Mouse (Mus musculus) cerebral cortex, adult 2 months (tissue): Measurements from ENCODE around the gene Cfap20.

Experiments
- WGBS: fragments of 180-500 bp; shearing (Covaris S2); methylation state at CpG from one replicate; pipeline ENCODE4 v1.1.7; 2018; 5-methylcytosine and 5-hydroxymethylcytosine counted together

Gene Cfap20

DNA sequence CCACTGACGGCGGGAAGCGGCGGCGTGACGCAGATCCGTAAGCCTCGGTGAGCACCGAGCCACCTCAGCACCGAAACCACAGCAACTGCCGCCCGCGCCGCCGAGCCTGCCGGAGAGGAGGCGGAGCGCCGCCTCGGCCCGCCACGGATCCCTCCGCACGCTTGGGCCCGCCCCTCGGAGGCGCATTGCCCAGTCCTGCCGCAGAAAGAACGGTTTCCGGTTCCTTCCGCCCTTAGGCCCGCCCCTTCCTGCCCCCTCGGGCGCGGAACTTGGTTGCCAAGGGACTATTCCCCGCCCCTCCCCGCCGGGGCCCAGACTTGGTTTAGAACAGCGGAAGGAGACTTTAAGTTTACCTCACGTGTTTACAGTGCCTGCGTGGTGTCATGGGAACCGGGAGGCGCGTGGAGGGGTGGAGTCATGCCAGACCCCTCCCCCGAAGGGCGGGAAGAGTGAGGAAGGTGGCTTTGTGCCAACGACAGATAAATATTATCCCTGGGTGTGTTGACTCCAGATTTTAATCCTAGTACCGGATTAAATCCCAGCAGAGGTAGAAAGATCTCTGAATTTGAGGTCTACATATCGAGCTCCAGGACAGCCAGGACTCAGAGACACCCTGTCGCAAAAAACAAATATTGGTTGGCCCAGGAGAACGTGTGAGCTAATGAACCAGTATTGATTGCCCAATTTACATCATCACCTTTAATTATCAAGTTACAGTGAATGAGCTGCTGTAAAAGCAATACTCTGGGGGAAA is at the start of gene Cfap20:
TSS of gene Cfap20 (minus strand) at position 184 of the 754 bp plus-strand sequence.
- under 1% methylated on average over 51 of the region's 51 CpGs for WGBS

GRCm38 (mm10) chr8:95470008-95470407 is 35.3 kb upstream of the Cfap20 start:
- WGBS, result 98% methylated on average over 4 of the region's 4 CpGs

- 83% methylated on average over 3 of the region's 3 CpGs for WGBS
Observed at GRCm38 (mm10) chr8:95468995-95469394, 34.3 kb upstream of the Cfap20 start.

GRCm38 (mm10) chr8:95466543-95466942 is 31.9 kb upstream of the Cfap20 start:
- WGBS, result 77% methylated on average over 2 of the region's 2 CpGs

DNA sequence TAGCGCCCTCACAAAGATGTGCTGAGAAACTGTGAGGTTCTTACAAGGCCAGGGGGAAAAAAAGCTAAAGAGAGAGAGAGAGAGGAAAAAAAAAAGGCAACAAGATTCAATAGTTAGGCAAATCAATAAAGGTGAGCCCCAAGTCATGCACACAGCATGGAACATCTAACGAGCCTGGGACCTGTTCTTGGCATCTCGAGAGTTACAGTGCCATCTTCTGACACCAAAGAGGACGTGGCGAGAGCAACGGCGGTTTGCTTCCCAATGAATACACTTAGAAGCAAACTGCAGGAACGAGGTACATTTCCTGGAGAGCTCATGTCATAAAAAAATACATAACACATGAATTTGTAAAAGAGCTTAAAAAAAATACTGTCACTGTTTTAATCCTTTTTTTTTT is 17.8 kb upstream of the Cfap20 start:
- WGBS, result 28% methylated on average over 8 of the region's 8 CpGs

DNA sequence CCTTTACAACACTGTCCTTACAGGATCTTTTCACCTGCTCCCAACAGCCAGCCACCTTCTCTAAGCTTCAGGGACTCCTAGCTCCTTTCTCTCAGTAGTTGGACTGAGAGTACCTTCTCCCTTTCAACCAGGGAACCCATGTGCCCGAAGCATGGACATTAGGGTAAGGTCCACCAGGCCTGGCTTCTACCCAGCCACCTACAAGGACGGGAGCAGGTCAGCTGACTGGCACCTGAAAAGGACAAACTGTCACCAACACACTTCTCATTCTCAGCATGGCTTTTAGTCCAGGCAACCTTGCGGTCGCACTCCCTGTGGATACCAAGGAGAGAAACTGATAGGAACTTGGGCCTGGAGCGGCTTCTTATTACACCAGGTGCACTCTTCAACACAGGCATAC is 15.6 kb upstream of the Cfap20 start:
- 94% methylated on average over 5 of the region's 5 CpGs for WGBS

GRCm38 (mm10) chr8:95447661-95448060 is 13.0 kb upstream of the Cfap20 start:
- 88% methylated on average over 7 of the region's 7 CpGs for WGBS

GRCm38 (mm10) chr8:95445042-95445441 is 10.4 kb upstream of the Cfap20 start:
- 76% methylated on average over 4 of the region's 4 CpGs for WGBS

DNA sequence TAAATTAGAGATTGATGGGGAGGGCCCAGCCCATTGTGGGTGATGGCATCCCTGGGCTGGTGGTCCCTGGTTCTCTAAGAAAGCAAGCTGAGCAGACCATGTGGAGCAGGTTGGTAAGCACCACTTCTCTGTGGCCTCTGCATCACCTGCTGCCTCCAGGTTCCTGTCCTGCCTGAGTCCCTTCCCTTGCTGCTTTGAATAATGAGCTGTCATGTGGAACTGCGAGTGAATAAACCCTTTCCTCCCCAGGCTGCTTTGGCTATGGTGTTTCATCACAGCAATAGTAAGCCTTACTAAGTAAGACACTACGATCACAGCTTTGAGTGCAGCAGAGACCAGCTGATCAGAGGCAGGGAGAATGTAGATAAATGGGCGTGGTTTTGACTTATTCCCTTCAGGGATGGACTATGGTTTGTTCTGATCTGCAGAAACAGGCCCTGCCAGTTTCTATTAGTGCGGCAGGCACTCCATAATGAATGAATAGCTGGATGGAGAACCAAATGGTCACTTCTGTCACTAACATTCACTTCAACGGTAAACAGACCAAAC is 6.9 kb upstream of the Cfap20 start:
- WGBS, result 68% methylated on average over 5 of the region's 5 CpGs

- WGBS, result 91% methylated on average over 5 of the region's 5 CpGs
Observed at GRCm38 (mm10) chr8:95440168-95440709, 5.6 kb upstream of the Cfap20 start.

DNA sequence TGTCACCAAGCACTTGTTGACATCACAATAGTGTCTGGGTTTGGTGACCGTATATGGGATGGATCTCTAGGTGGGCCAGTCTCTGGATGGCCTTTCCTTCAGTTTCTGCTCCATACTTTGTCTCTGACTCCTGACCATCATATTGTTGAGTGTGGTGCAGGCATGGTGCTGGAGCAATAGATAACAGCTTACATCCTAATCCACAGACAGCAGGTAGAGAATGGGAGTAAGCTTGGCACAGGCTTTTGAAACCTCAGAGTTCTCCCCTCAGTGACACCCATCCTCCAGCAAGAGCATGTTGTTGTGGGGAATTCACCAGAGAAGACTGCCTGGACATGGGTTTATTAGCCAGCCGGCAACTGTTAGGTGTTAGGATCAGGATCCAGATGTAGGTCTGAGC is 4.8 kb upstream of the Cfap20 start:
- WGBS, result 95% methylated on average over 2 of the region's 2 CpGs

GRCm38 (mm10) chr8:95437341-95437992 is 2.8 kb upstream of the Cfap20 start:
- 52% methylated on average over 5 of the region's 5 CpGs for WGBS

GRCm38 (mm10) chr8:95435930-95436329 is 1.3 kb upstream of the Cfap20 start:
- WGBS, result 85% methylated on average over 3 of the region's 3 CpGs

DNA sequence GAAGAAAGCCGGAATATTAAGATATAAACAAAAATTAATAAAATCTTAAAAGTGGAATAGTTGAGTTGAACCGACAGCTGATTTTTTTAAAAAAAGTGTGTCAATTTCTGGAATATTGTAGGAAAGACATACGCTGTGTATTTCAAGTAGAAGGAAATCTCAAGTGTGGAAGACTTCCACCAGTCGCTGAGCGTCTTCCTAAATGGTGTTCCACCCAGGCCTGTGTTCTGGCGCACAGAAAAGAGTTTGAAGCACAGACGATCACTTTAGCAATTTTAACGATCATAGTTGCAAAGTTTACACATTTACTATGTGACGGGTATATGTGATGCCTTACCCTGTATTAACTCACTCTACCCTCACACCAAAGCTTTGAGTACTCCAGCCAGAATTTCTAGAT is 802 bp upstream of the Cfap20 start:
- WGBS, result 53% methylated on average over 9 of the region's 9 CpGs

DNA sequence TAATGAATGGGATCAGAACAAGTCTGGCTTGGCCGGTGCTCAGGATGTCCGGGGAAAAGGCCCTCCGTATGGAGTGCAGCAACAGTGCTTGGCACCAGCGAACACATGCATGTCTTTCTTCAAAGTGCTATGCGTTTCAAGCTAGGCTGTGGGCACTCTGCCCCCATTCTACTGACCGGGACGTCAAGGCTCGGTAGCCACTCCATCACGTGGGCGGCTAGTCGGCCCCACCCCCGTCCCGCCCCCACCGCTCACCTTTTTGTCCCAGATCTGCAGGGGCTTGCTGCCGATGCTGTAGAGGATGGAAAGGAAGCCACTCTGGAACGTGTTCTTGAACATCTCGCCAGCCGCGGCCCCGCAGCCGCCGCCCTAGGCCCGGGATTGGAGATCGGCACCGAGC is 436 bp downstream of the Cfap20 start:
- under 1% methylated on average over 25 of the region's 25 CpGs for WGBS

GRCm38 (mm10) chr8:95433124-95433523 is 1.5 kb downstream of the Cfap20 start:
- WGBS, result 36% methylated on average over 4 of the region's 4 CpGs

DNA sequence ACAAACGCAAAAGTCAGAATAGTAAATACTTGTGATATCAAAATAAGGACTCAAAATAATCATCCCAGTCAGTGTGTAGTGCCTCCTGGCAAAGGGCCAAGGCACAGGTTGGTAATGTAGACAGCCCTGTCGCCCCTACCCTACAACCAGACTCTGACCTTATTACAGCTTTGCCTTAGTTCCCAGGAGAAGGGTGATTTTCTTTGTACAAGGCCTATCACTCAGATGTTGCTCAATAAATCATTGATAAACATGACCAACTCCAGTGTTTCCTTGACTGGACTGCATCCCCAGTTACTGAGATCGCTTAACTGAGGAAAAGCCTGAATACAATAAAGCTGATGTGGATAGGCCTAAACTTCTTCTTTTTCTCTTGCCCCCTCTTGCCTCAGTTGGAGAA is 2.2 kb downstream of the Cfap20 start:
- WGBS, result 52% methylated on average over 3 of the region's 3 CpGs

- WGBS, result 12% methylated on average over 3 of the region's 3 CpGs
Observed at GRCm38 (mm10) chr8:95429945-95430344, 4.7 kb downstream of the Cfap20 start.

DNA sequence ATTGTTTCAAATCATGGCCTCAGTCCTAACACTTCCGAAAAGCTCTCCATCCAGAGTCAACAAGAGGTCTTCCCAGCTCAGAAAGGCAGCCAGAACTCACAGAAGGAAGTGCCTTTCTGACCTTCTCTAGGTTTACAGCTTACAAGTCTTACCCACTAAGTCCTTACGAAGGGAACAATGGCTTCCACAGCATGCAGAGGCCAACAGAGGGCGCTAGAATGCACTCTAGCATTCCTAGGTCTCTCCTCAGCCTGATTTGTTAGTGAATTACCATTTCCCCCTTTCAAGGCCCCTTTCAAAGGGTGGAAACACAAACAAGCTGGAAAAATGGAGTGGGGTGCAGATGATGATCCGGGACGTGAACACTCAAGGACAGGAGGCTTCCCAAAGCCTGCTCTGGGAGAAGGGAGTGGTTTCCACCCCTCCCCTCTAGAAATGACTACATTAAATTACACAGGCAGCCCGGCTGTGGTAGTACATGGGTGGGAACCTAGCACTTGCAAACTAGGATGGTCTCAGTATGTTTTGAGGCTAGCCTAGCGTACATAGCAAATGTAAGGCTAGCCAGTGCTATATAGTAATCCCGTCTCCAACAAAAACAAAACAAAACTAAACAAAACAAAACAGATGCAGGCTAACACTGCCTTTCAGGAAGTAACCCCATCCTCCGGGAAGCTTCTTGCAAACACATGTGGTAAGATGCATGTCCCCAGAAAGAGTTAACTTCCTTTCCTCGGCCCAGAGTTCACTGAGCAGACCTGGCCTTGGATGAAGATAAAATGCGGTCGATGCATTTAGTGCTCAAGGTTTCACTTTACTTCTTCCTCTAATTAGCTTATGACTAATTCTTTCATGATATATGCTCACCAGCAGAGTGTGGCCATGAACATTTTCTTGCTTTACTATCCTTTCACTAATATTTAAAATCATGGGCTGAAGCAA is 6.8 kb downstream of the Cfap20 start:
- 19% methylated on average over 12 of the region's 12 CpGs for WGBS

DNA sequence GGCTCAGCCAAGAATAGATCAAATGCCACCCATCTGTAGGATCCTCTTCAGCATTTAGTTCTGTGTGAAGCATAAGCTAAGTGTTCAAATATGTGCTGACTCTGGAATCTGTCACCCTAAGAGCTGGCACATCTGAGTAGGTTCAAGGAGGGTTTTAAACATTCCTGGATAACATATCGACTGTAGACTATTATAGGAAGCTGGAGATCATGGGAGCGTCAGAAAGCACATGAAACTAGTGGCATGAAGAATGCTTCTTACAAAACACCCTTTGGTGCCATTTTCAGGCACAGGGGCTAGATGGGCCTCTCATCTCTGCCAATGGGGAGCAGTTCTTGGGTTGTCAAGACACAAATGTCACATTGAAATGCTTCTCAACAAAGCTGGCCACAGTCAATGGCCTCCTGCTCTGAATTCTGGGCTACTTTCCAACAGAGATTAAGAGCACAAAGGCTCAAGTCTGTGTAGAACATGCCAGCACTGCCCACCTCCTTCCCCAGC is 7.8 kb downstream of the Cfap20 start:
- 12% methylated on average over 2 of the region's 2 CpGs for WGBS

DNA sequence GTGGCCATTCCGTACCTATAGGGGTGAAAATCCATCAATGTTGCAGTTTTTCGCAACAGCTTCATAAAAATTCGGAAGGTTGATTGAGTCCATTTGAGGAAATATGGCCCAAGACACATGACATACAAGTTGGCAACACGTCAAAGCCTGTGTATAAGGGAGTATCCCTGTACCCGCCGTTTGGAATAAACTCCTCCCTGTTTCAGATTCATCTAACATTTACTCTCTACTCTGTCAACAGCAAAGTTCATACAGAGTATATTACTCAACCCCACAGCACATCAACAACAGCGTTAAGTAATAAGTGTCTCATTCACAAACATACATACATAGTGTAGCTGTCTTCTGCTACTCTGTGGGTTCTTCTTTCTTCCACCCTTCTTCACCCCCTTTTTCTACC is 10.0 kb downstream of the Cfap20 start:
- 86% methylated on average over 7 of the region's 7 CpGs for WGBS
